Mouse (Mus musculus): Measurements from ENCODE around the gene Slc39a8.

- TF ChIP-seq POLR2A (IDR thresholded peaks at IDR 0.05; ENCODE audit: extremely low read depth, insufficient read depth, low read length), result no peak
- TF ChIP-seq CTCF (IDR thresholded peaks at IDR 0.05; ENCODE audit: extremely low read depth, insufficient read depth, low read length), result no peak
Observed at GRCm38 (mm10) chr3:135817124-135817523, 8.0 kb upstream of the Slc39a8 start.

All from cortical plate, adult 2 months (tissue).